Mouse (Mus musculus) urinary bladder, postnatal 14 days (tissue): ENCODE data around the gene D330020A13Rik.

Experiments used
- DNase-seq: peaks from one replicate; pipeline ENCODE4 v3.0.0; 2021; ENCODE audit warnings: low spot score

The D330020A13Rik gene

GRCm38 (mm10) chr6:120301137-120301536, 7.0 kb downstream of the D330020A13Rik start:
- peak; percentile 42 for DNase-seq

GRCm38 (mm10) chr6:120302755-120303316, 8.7 kb downstream of the D330020A13Rik start:
- no peak for DNase-seq

- DNase-seq: no peak
Measured at GRCm38 (mm10) chr6:120306859-120307594, 12.9 kb downstream of the D330020A13Rik start.

- DNase-seq: no peak
Measured at GRCm38 (mm10) chr6:120309338-120309737, 15.2 kb downstream of the D330020A13Rik start.

GRCm38 (mm10) chr6:120309787-120310186, 15.6 kb downstream of the D330020A13Rik start:
- no peak for DNase-seq

GRCm38 (mm10) chr6:120312443-120312842, 18.3 kb downstream of the D330020A13Rik start:
- DNase-seq: no peak

GRCm38 (mm10) chr6:120318303-120318940, 24.3 kb downstream of the D330020A13Rik start:
- DNase-seq: no peak

- DNase-seq: no peak
Measured at GRCm38 (mm10) chr6:120319129-120319528, 25.0 kb downstream of the D330020A13Rik start.

- no peak for DNase-seq
Measured at GRCm38 (mm10) chr6:120320369-120320768, 26.2 kb downstream of the D330020A13Rik start.

GRCm38 (mm10) chr6:120324295-120324927, 30.2 kb downstream of the D330020A13Rik start:
- DNase-seq: peak; percentile 69

- no peak for DNase-seq
Measured at GRCm38 (mm10) chr6:120332351-120332750, 38.2 kb downstream of the D330020A13Rik start.

GRCm38 (mm10) chr6:120343992-120344391, 49.8 kb downstream of the D330020A13Rik start:
- DNase-seq: no peak
